Mouse (Mus musculus): ENCODE data around the gene A630001G21Rik. TPM values are rescaled to one million over a fixed set of nuclear protein-coding genes. Genes with fewer than 3 reads are reported as not detected.

The A630001G21Rik gene
- polyA plus RNA-seq (2012; fragmentation: generic; extraction: Trizol), result 0.02 TPM

DNA sequence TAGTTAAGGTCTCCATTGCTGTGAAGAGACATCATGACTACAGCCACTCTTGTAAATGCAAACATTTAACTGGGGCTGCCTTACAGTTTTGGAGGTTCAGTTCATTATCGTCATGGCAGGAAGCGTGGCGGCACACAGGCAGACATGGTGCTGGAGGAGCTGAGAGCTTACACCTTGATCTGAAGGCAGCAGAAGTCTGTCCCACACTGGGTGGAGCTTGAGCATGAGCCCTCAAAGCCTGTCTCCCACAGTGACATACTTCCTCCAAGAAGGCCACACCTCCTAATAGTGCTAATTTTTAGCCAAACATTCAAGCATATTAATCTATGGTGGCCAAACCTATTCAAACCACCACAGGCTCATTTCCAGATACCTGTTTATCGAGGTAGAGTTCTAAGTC lies at the start of gene A630001G21Rik:
Gene A630001G21Rik, minus strand, starts transcription at position 208 of the 400 bp plus-strand sequence.
- Histone ChIP-seq H3K27me3 (ENCODE audit: control insufficient read depth, insufficient read depth, insufficient read length) (no peaks in the 10 kb centered on the region), H3K36me3 (ENCODE audit: control insufficient read depth, insufficient read depth) (no peaks in the 10 kb centered on the region)
- TF ChIP-seq POLR2AphosphoS2 (IDR thresholded peaks at IDR 0.05; ENCODE audit: insufficient read length, low read depth), result no peak
- no peak for TF ChIP-seq MYOD1 (IDR thresholded peaks at IDR 0.05; ENCODE audit: control insufficient read depth in 1 of 3, insufficient read length in 2 of 3, low read depth in 2 of 3)
- no peak for TF ChIP-seq CEBPB (IDR thresholded peaks at IDR 0.05; ENCODE audit: insufficient read depth, poor library complexity, severe bottlenecking)
- no peak for TF ChIP-seq E2F4 (IDR thresholded peaks at IDR 0.05; ENCODE audit: insufficient read depth)
- no peak for TF ChIP-seq TCF3 (IDR thresholded peaks at IDR 0.05; ENCODE audit: insufficient read length, low read depth)
- no peak for TF ChIP-seq TCF12 (IDR thresholded peaks at IDR 0.05; ENCODE audit: insufficient read depth, poor library complexity, severe bottlenecking)
- no peak for TF ChIP-seq MYOG (IDR thresholded peaks at IDR 0.05; ENCODE audit: control insufficient read depth in 1 of 3, insufficient read depth in 1 of 3, insufficient read length in 2 of 3, low read depth in 2 of 3)
- TF ChIP-seq POLR2A (IDR thresholded peaks at IDR 0.05; ENCODE audit: insufficient read length, low read depth), result no peak
- no peak for TF ChIP-seq MAX (IDR thresholded peaks at IDR 0.05; ENCODE audit: low read depth)
- no peak for TF ChIP-seq REST (IDR thresholded peaks at IDR 0.05; ENCODE audit: insufficient read depth, insufficient read length)

DNA sequence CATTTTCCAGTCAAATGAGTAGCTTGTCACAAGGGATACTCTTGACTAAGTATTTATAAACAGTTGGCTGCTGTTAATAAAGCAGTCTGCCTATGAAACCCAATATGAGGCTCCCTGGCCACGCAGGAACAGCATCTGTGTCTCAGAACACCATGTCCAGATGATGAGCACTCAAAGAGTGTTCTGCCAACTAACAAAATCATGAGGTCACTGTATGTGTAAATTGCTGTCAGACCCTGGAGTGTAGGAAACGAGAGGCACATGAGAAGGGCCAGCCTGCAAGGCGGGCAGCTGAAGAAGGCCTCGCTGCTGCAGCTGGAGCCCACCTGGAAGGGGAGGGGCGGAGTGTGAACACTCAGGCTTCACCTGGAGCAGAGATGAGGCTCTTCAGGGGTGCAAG lies 48.7 kb upstream of the A630001G21Rik start:
- H3K27me3 ChIP-seq (ENCODE audit: control insufficient read depth, insufficient read depth, insufficient read length), result no peaks in the 10 kb centered on the region
- peaks cover 21% of the 10 kb centered on the region for H3K36me3 ChIP-seq (ENCODE audit: control insufficient read depth, insufficient read depth)
- TF ChIP-seq POLR2A (IDR thresholded peaks at IDR 0.05; ENCODE audit: insufficient read length, low read depth), result no peak
- no peak for TF ChIP-seq MYOD1 (IDR thresholded peaks at IDR 0.05; ENCODE audit: control insufficient read depth in 1 of 3, insufficient read length in 2 of 3, low read depth in 2 of 3)
- no peak for TF ChIP-seq TCF12 (IDR thresholded peaks at IDR 0.05; ENCODE audit: insufficient read depth, poor library complexity, severe bottlenecking)
- no peak for TF ChIP-seq CEBPB (IDR thresholded peaks at IDR 0.05; ENCODE audit: insufficient read depth, poor library complexity, severe bottlenecking)
- TF ChIP-seq MAX (IDR thresholded peaks at IDR 0.05; ENCODE audit: low read depth), result no peak
- TF ChIP-seq REST (IDR thresholded peaks at IDR 0.05; ENCODE audit: insufficient read depth, insufficient read length), result no peak
- TF ChIP-seq MYOG (IDR thresholded peaks at IDR 0.05; ENCODE audit: control insufficient read depth in 1 of 3, insufficient read depth in 1 of 3, insufficient read length in 2 of 3, low read depth in 2 of 3), result no peak
- TF ChIP-seq POLR2AphosphoS2 (IDR thresholded peaks at IDR 0.05; ENCODE audit: insufficient read length, low read depth), result no peak
- no peak for TF ChIP-seq USF1 (IDR thresholded peaks at IDR 0.05; ENCODE audit: low read depth)
- TF ChIP-seq TCF3 (IDR thresholded peaks at IDR 0.05; ENCODE audit: insufficient read length, low read depth), result no peak
- H3ac ChIP-seq (ENCODE audit: control insufficient read depth, insufficient read length), result no peak overlapping the region
- H3K4me3 ChIP-seq, result no peak overlapping the region
- peaks cover 55% of the 10 kb centered on the region for H3K79me2 ChIP-seq (ENCODE audit: control insufficient read depth, insufficient read depth)
- no peak overlapping the region for H3K4me2 ChIP-seq (ENCODE audit: low read depth)

More for the DNA sequence above, at the start of gene A630001G21Rik:
- Histone ChIP-seq H3K79me2 (ENCODE audit: control insufficient read depth, insufficient read depth) (no peaks in the 10 kb centered on the region), H3K4me2 (ENCODE audit: low read depth) (no peak within 1 kb of the TSS), H3K4me3 (no peak within 1 kb of the TSS), H3ac (ENCODE audit: control insufficient read depth, insufficient read length) (no peak within 1 kb of the TSS)

DNA sequence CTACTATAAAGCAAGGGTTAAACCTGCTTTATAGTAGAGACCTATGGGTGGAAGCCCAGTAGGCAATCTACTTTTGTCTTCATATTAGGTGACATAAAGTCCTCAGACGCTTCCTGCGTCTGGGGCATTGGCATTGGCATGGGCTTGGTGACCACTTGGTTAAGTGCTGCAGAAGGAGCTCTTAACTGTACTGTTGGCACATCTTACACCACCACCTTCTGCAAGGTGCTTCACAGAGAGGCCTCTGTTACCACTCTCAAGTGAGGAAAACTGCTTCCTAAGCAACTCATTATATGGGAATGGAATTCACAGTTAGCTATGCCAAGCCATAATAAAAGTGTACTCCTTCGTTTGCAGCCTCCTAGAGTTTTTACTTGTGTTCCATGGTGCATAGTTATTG lies 46.5 kb upstream of the A630001G21Rik start:
- no peak overlapping the region for H3K4me3 ChIP-seq
- peaks cover 26% of the 10 kb centered on the region for H3K36me3 ChIP-seq (ENCODE audit: control insufficient read depth, insufficient read depth)
- no peak for TF ChIP-seq POLR2A (IDR thresholded peaks at IDR 0.05; ENCODE audit: insufficient read length, low read depth)
- TF ChIP-seq TCF3 (IDR thresholded peaks at IDR 0.05; ENCODE audit: insufficient read length, low read depth), result no peak
- TF ChIP-seq MAX (IDR thresholded peaks at IDR 0.05; ENCODE audit: low read depth), result no peak
- TF ChIP-seq USF1 (IDR thresholded peaks at IDR 0.05; ENCODE audit: low read depth), result no peak
- TF ChIP-seq CEBPB (IDR thresholded peaks at IDR 0.05; ENCODE audit: insufficient read depth, poor library complexity, severe bottlenecking), result no peak
- TF ChIP-seq MYOG (IDR thresholded peaks at IDR 0.05; ENCODE audit: control insufficient read depth in 1 of 3, insufficient read depth in 1 of 3, insufficient read length in 2 of 3, low read depth in 2 of 3), result no peak
- TF ChIP-seq E2F4 (IDR thresholded peaks at IDR 0.05; ENCODE audit: insufficient read depth), result no peak
- TF ChIP-seq POLR2AphosphoS2 (IDR thresholded peaks at IDR 0.05; ENCODE audit: insufficient read length, low read depth), result no peak
- H3K79me2 ChIP-seq (ENCODE audit: control insufficient read depth, insufficient read depth), result peaks cover 39% of the 10 kb centered on the region
- H3K27me3 ChIP-seq (ENCODE audit: control insufficient read depth, insufficient read depth, insufficient read length), result no peaks in the 10 kb centered on the region
- no peak overlapping the region for H3K4me2 ChIP-seq (ENCODE audit: low read depth)
- no peak overlapping the region for H3ac ChIP-seq (ENCODE audit: control insufficient read depth, insufficient read length)

DNA sequence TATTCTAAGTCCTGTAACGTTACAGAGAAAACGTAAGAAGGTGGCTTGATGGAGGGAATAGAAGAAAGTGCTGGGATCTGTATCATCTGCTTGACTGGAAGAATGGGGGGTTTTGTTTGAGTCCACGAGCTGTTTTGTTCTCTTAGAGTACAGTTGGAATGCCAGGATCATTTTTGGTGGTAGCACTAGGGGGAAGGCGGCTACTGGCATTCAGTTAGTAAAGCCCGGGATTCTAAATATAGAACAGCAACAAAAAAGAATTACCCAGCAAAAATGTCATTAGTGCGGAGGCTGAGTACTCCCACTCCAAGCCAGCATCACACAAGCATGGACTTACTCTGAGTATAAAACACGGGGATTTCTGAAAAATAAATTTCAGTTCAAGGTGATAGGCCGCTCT lies 43.8 kb upstream of the A630001G21Rik start:
- no peak overlapping the region for H3K4me2 ChIP-seq (ENCODE audit: low read depth)
- H3K27me3 ChIP-seq (ENCODE audit: control insufficient read depth, insufficient read depth, insufficient read length), result no peaks in the 10 kb centered on the region
- TF ChIP-seq SRF (IDR thresholded peaks at IDR 0.05; ENCODE audit: control insufficient read depth, insufficient read length, low read depth), result no peak
- no peak overlapping the region for H3K4me3 ChIP-seq
- peaks cover 36% of the 10 kb centered on the region for H3K36me3 ChIP-seq (ENCODE audit: control insufficient read depth, insufficient read depth)
- H3K79me2 ChIP-seq (ENCODE audit: control insufficient read depth, insufficient read depth), result peaks cover 29% of the 10 kb centered on the region
- H3ac ChIP-seq (ENCODE audit: control insufficient read depth, insufficient read length), result no peak overlapping the region

DNA sequence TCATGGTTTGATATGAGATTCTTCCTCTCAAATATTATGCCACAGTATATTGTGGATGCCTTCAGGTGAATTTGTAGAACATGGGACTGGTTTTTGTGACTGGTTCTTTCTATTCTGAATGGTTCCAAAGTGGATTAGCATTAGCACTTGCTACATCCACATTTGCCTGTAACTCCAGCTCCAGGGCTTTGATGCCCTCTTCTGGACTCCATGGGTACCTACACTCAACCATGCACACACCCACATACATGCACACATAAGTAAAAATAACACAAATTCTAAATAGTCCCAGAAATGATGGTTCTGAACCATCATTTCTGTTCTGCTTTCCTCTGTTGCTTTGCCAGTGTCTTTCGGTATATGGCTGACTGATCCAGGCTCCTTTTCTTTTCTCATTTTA lies 41.3 kb upstream of the A630001G21Rik start:
- H3K79me2 ChIP-seq (ENCODE audit: control insufficient read depth, insufficient read depth), result peaks cover 55% of the 10 kb centered on the region
- TF ChIP-seq SRF (IDR thresholded peaks at IDR 0.05; ENCODE audit: control insufficient read depth, insufficient read length, low read depth), result no peak
- no peak for TF ChIP-seq POLR2A (IDR thresholded peaks at IDR 0.05; ENCODE audit: insufficient read length, low read depth)
- TF ChIP-seq E2F4 (IDR thresholded peaks at IDR 0.05; ENCODE audit: insufficient read depth), result no peak
- no peak for TF ChIP-seq MAX (IDR thresholded peaks at IDR 0.05; ENCODE audit: low read depth)
- TF ChIP-seq TCF3 (IDR thresholded peaks at IDR 0.05; ENCODE audit: insufficient read length, low read depth), result no peak
- H3K36me3 ChIP-seq (ENCODE audit: control insufficient read depth, insufficient read depth), result peaks cover 28% of the 10 kb centered on the region
- no peak overlapping the region for H3K4me2 ChIP-seq (ENCODE audit: low read depth)
- no peaks in the 10 kb centered on the region for H3K27me3 ChIP-seq (ENCODE audit: control insufficient read depth, insufficient read depth, insufficient read length)
- H3K4me3 ChIP-seq, result no peak overlapping the region
- no peak overlapping the region for H3ac ChIP-seq (ENCODE audit: control insufficient read depth, insufficient read length)

Data from myocyte (in vitro differentiated cells).